Mouse (Mus musculus) C2C12 (cell line): ENCODE measurements around the gene Gm49333.

Source experiments
- CTCF ChIP-seq: IDR thresholded peaks from one replicate; pipeline ENCODE4 v1.5.1; 2011; ENCODE audit not compliant: control insufficient read depth, insufficient read depth, insufficient read length
- FOSL1 ChIP-seq: IDR thresholded peaks from one replicate; pipeline ENCODE4 v1.8.0; 2011; ENCODE audit warnings: mild to moderate bottlenecking, low read length; ENCODE audit not compliant: poor library complexity, insufficient read depth, severe bottlenecking
- MAX ChIP-seq: IDR thresholded peaks from one replicate; pipeline ENCODE4 v1.6.1; 2011; ENCODE audit warnings: mild to moderate bottlenecking, control low read depth
- MYOD1 ChIP-seq: IDR thresholded peaks from one replicate; pipeline ENCODE4 v1.6.1; 2011; ENCODE audit warnings: low read depth; ENCODE audit not compliant: control insufficient read depth, insufficient read length
- USF1 ChIP-seq: IDR thresholded peaks from one replicate; pipeline ENCODE4 v1.6.1; 2011; ENCODE audit warnings: low read depth, mild to moderate bottlenecking, control low read depth, moderate library complexity

GRCm38 (mm10) chr16:20673706-20674303, 62.4 kb downstream of the Gm49333 start:
- no peak for TF ChIP-seq CTCF
- no peak for TF ChIP-seq MYOD1
- TF ChIP-seq FOSL1, result no peak
- no peak for TF ChIP-seq MAX
- no peak for TF ChIP-seq USF1
